In genomic region chr11:95117030-95117429, GRCm38 (mm10) we compare ENCODE assay signal across 8 mouse cellular contexts. TPM values are rescaled to one million over a fixed set of nuclear protein-coding genes. Genes with fewer than 3 reads are reported as not detected.
DNase-seq lines count a peak whose midpoint lies in the region; ATAC-seq and TF ChIP-seq lines count a peak whose summit lies in the region.

No protein-coding gene starts in this region.

- no peak overlapping the region for H3K4me3 ChIP-seq in kidney, embryonic 14.5 days (ENCODE audit: low read length)
- no peak overlapping the region for H3K4me3 ChIP-seq in limb, embryonic 12.5 days (replicated peaks)
- H3K4me3 ChIP-seq in midbrain, postnatal 0 days (ENCODE audit: low read depth, low read length), result no peak overlapping the region
- no peak overlapping the region for H3K4me3 ChIP-seq in stomach, embryonic 16.5 days (replicated peaks; ENCODE audit: low read length)

- intact Hi-C loops in gastrocnemius, postnatal 36 days (cut with DNase I), result loop anchor here (1.0 to 5.0 kb wide), 2 partner anchors 134 to 405 kb away; no protein-coding TSS in a partner anchor

- TF ChIP-seq CTCF in midbrain, postnatal 0 days (IDR thresholded peaks at IDR 0.05), result peak; percentile 99

- H3K27me3 ChIP-seq in kidney, embryonic 14.5 days (ENCODE audit: control insufficient read depth, insufficient read depth, low read length), result peaks cover 39% of the 10 kb centered on the region
- peaks cover 60% of the 10 kb centered on the region for H3K27me3 ChIP-seq in limb, embryonic 12.5 days
- H3K27me3 ChIP-seq in midbrain, postnatal 0 days (ENCODE audit: insufficient read depth, low read length), result peaks cover 32% of the 10 kb centered on the region
- peaks cover 32% of the 10 kb centered on the region for H3K27me3 ChIP-seq in stomach, embryonic 16.5 days (ENCODE audit: control insufficient read depth, insufficient read depth, low read length)

- peak; percentile 79 for DNase-seq in A20 (ENCODE audit: low read depth, low spot score)
- peak; percentile 65 to 67 for DNase-seq in adrenal gland, adult 18-20 months (ENCODE audit: low spot score in 2 of 2)
- DNase-seq in embryo, embryonic 11 days, result peak; percentile 88
- peak; percentile 40 to 41 for DNase-seq in gastrocnemius, postnatal 36 days
- DNase-seq in midbrain, postnatal 0 days (ENCODE audit: low spot score), result peak; percentile 89

- WGBS in kidney, embryonic 14.5 days, result 1% methylated on average over 6 of the region's 6 CpGs
- 2% methylated on average over 6 of the region's 6 CpGs for WGBS in limb, embryonic 12.5 days
- 3% methylated on average over 6 of the region's 6 CpGs for WGBS in midbrain, postnatal 0 days
- 2% methylated on average over 6 of the region's 6 CpGs for WGBS in stomach, embryonic 16.5 days

- H3K4me2 ChIP-seq in kidney, embryonic 14.5 days (replicated peaks; ENCODE audit: low read depth, low read length), result no peak overlapping the region
- no peak overlapping the region for H3K4me2 ChIP-seq in limb, embryonic 12.5 days
- no peak overlapping the region for H3K4me2 ChIP-seq in midbrain, postnatal 0 days (ENCODE audit: low read depth, low read length, poor library complexity, severe bottlenecking)
- no peak overlapping the region for H3K4me2 ChIP-seq in stomach, embryonic 16.5 days (ENCODE audit: low read depth, low read length)

- H3K9me3 ChIP-seq in kidney, embryonic 14.5 days (ENCODE audit: control insufficient read depth, low read length), result no peaks in the 10 kb centered on the region
- H3K9me3 ChIP-seq in limb, embryonic 12.5 days, result no peaks in the 10 kb centered on the region
- no peaks in the 10 kb centered on the region for H3K9me3 ChIP-seq in midbrain, postnatal 0 days (ENCODE audit: low read length)
- no peaks in the 10 kb centered on the region for H3K9me3 ChIP-seq in stomach, embryonic 16.5 days (replicated peaks; ENCODE audit: control insufficient read depth, low read length)

- H3K4me1 ChIP-seq in kidney, embryonic 14.5 days (ENCODE audit: control insufficient read depth, insufficient read depth, low read length), result peaks cover 15% of the 10 kb centered on the region; the same call in 1 of the 2 replicates
- peaks cover 24% of the 10 kb centered on the region for H3K4me1 ChIP-seq in limb, embryonic 12.5 days (replicated peaks)
- peaks cover 3% of the 10 kb centered on the region; the same call in 1 of the 2 replicates for H3K4me1 ChIP-seq in midbrain, postnatal 0 days (ENCODE audit: insufficient read depth, low read length)
- H3K4me1 ChIP-seq in stomach, embryonic 16.5 days (ENCODE audit: control insufficient read depth, insufficient read depth, low read length), result peaks cover 8% of the 10 kb centered on the region; the same call in 1 of the 2 replicates

- peak; percentile 40 for ATAC-seq in kidney, embryonic 14.5 days (ENCODE audit: low FRiP score, low TSS enrichment)
- ATAC-seq in limb, embryonic 12.5 days (ENCODE audit: insufficient number of reproducible peaks, insufficient read depth, low FRiP score, low TSS enrichment, low read depth), result peak; percentile 29; the same call in 1 of the 2 replicates
- ATAC-seq in midbrain, postnatal 0 days (ENCODE audit: low FRiP score), result peak; percentile 72
- peak; percentile 58 for ATAC-seq in stomach, embryonic 16.5 days (ENCODE audit: insufficient read depth, low FRiP score)

- no peak overlapping the region for H3K9ac ChIP-seq in kidney, embryonic 14.5 days (ENCODE audit: low read depth, low read length)
- no peak overlapping the region for H3K9ac ChIP-seq in limb, embryonic 12.5 days (replicated peaks)
- H3K9ac ChIP-seq in midbrain, postnatal 0 days (replicated peaks; ENCODE audit: low read length, poor library complexity, severe bottlenecking), result no peak overlapping the region
- no peak overlapping the region for H3K9ac ChIP-seq in stomach, embryonic 16.5 days (ENCODE audit: low read length)

- H3K36me3 ChIP-seq in kidney, embryonic 14.5 days (ENCODE audit: control insufficient read depth, insufficient read depth, low read length), result no peaks in the 10 kb centered on the region
- no peaks in the 10 kb centered on the region for H3K36me3 ChIP-seq in limb, embryonic 12.5 days
- H3K36me3 ChIP-seq in midbrain, postnatal 0 days (ENCODE audit: insufficient read depth, low read length), result no peaks in the 10 kb centered on the region
- H3K36me3 ChIP-seq in stomach, embryonic 16.5 days (ENCODE audit: control insufficient read depth, insufficient read depth, low read length), result no peaks in the 10 kb centered on the region

- no peak overlapping the region for H3K27ac ChIP-seq in kidney, embryonic 14.5 days (ENCODE audit: low read depth, low read length)
- no peak overlapping the region for H3K27ac ChIP-seq in limb, embryonic 12.5 days
- no peak overlapping the region for H3K27ac ChIP-seq in midbrain, postnatal 0 days (ENCODE audit: low read depth, low read length)
- H3K27ac ChIP-seq in stomach, embryonic 16.5 days (ENCODE audit: low read length), result no peak overlapping the region

RNA-seq across cellular contexts. Expression of gene Dlx3, which starts 2.9 kb away (rescaled TPM):
- total RNA-seq in adrenal gland, adult 18-20 months (2021), result not detected
- total RNA-seq in gastrocnemius, postnatal 36 days (2021), result not detected
- 0.71 and 1.2 TPM in 2 replicates for polyA plus RNA-seq in kidney, embryonic 14.5 days (2014; fragmentation: Nextera tagmentation; extraction: Ambion mirVana)
- polyA plus RNA-seq in limb, embryonic 12.5 days (2016; fragmentation: Nextera tagmentation; extraction: Ambion mirVana), result 8.4 and 9.9 TPM in 2 replicates
- total RNA-seq in midbrain, postnatal 0 days (2014; rRNA removed), result 0.33 TPM in 1 of 2 replicates, not detected in the other
- not detected in 2 replicates for polyA plus RNA-seq in midbrain, postnatal 0 days (2015; fragmentation: Nextera tagmentation; extraction: Ambion mirVana)
- polyA plus RNA-seq in stomach, embryonic 16.5 days (2015; fragmentation: Nextera tagmentation; extraction: Ambion mirVana), result 3.0 and 3.9 TPM in 2 replicates

RNA-seq across cellular contexts. Expression of gene Dlx4, which starts 29.0 kb away (rescaled TPM):
- total RNA-seq in adrenal gland, adult 18-20 months (2021), result not detected
- not detected for total RNA-seq in gastrocnemius, postnatal 36 days (2021)
- not detected in 2 replicates for polyA plus RNA-seq in kidney, embryonic 14.5 days (2014; fragmentation: Nextera tagmentation; extraction: Ambion mirVana)
- polyA plus RNA-seq in limb, embryonic 12.5 days (2016; fragmentation: Nextera tagmentation; extraction: Ambion mirVana), result 1.4 and 1.9 TPM in 2 replicates
- total RNA-seq in midbrain, postnatal 0 days (2014; rRNA removed), result 0.60 TPM in 1 of 2 replicates, not detected in the other
- 0.47 and 0.51 TPM in 2 replicates for polyA plus RNA-seq in midbrain, postnatal 0 days (2015; fragmentation: Nextera tagmentation; extraction: Ambion mirVana)
- polyA plus RNA-seq in stomach, embryonic 16.5 days (2015; fragmentation: Nextera tagmentation; extraction: Ambion mirVana), result 0.99 and 1.7 TPM in 2 replicates

RNA-seq across cellular contexts. Expression of gene Itga3, which starts 40.4 kb away (rescaled TPM):
- total RNA-seq in adrenal gland, adult 18-20 months (2021), result 10 to 100 TPM; 33.9 to 44.6 TPM
- total RNA-seq in gastrocnemius, postnatal 36 days (2021), result 1 to 10 TPM; 3.2 to 4.0 TPM
- polyA plus RNA-seq in kidney, embryonic 14.5 days (2014; fragmentation: Nextera tagmentation; extraction: Ambion mirVana), result 13.9 and 20.9 TPM in 2 replicates
- 7.7 and 7.9 TPM in 2 replicates for polyA plus RNA-seq in limb, embryonic 12.5 days (2016; fragmentation: Nextera tagmentation; extraction: Ambion mirVana)
- total RNA-seq in midbrain, postnatal 0 days (2014; rRNA removed), result 33.2 and 38.3 TPM in 2 replicates
- polyA plus RNA-seq in midbrain, postnatal 0 days (2015; fragmentation: Nextera tagmentation; extraction: Ambion mirVana), result 11.2 and 12.3 TPM in 2 replicates
- polyA plus RNA-seq in stomach, embryonic 16.5 days (2015; fragmentation: Nextera tagmentation; extraction: Ambion mirVana), result 19.4 and 19.9 TPM in 2 replicates
